Mouse (Mus musculus) kidney, adult 9 months (tissue): ENCODE measurements around the gene Nin.

ENCODE experiments used
- DNase-seq: peaks from one replicate; pipeline ENCODE4 v3.0.0; 2022

Nin gene

DNA sequence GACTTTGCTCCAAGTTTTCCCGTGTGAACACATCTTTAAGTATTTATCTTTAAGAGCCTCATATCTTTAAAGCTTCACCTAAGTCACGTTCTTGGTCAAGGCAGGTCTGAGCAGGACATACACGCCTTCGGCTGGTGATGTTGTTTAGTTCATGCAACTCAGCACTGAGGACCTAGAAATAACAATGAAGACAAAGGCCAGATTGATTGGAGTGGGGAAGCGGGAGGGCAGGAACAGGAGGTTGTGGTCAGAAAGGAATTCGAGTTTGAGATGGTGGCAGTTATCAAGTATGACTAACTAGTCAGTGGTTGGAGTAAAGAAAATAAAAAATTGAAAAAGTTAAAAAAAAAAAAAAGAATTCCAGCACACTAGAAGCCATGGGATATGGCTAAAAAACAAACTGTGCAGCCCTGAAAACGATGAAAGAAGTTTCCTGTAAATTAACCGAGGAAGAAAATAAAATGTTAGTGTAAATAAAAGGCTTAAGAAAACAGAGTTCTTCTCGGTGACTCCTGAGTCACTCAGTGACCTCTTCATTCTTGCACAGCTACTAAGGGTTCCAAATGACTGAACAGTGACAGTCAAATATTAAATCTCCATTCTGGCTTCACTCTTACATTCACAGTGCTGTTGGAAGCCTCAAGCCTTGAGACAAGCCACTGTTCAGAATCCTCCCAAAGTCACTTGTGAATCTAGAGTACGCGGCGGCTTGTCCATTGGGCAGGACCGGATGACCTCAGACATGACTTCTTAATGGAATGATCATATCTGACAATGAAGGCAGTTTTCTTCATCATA, 115.1 kb downstream of the Nin start:
- DNase-seq: peak; percentile 31

DNA sequence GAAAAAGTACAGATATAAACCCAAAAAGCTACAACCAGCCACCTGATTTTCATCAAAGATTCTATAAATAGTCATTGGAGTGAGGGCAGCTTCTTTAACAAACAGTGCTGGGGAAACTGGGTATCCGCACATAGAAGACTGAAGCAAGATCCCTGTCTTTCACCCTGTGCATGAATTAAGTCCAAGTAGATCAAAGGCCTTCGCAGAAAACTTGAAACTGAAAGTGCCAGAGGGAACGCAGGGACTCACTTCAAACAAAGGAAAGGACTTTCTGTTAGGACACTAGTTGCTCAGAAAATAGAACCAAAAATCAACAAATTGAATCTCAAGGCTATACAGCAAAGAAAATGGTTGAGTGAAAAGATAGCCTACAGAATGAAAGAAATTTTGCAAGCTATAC, 118.1 kb downstream of the Nin start:
- DNase-seq: no peak

GRCm38 (mm10) chr12:69986786-69987497, 126.6 kb downstream of the Nin start, which contains the start of gene Sav1:
Gene Sav1 (minus strand): TSS chr12:69987002.
- DNase-seq: peak; percentile 89

- DNase-seq: peak; percentile 19
These were observed 127.2 kb downstream of the Nin start for GRCm38 (mm10) chr12:69986241-69986762.

- DNase-seq: no peak
These were observed 128.0 kb downstream of the Nin start for GRCm38 (mm10) chr12:69985546-69985945.

DNA sequence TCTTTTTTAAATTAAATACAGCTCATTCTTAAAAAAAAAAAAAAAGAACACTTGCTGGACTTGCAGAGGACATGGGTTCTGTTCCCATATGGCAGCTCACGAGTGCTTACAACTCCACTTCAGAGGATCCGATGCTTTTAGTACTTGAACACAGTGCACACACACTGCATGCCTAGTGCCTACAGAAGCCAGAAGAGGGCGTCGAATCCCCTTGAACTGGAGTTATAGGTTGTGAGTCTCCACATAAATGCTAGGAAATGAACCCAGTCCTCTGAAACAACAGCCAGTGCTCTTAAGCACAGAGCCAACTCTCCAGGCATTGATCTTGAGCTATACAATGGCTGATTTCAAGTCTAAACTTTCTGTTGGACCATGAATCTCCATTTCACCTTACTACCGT, 130.6 kb downstream of the Nin start:
- peak; percentile 27 for DNase-seq

DNA sequence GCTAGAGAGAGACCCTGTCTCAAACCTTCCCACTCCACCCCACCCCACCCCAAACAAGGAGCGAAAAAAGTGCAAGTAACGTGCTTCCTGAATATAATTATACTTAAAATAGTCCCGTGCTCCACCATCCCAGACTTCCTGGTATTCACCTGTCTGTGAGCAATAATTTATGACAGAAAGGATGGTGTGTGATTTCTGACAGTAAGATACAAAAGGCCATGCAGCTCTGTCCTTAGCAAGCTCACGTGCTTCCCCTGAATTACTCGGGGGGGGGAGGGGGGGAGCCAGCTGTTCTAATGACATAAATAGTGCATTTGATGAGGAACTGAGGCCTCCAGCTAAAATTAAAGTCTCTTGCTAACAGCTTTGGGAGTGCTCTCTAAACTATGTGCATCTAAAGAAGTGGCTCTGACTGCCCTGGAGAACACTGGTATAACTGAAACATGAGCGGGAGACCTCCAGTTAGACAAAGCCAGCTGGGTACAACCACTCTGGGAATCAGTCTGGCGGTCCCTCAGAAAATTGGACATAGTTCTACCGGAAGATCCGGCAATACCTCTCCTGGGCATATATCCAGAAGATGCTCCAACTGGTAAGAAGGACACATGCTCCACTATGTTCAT, 136.0 kb downstream of the Nin start:
- peak; percentile 54 for DNase-seq

GRCm38 (mm10) chr12:69976688-69977087, 136.8 kb downstream of the Nin start:
- DNase-seq: no peak

DNA sequence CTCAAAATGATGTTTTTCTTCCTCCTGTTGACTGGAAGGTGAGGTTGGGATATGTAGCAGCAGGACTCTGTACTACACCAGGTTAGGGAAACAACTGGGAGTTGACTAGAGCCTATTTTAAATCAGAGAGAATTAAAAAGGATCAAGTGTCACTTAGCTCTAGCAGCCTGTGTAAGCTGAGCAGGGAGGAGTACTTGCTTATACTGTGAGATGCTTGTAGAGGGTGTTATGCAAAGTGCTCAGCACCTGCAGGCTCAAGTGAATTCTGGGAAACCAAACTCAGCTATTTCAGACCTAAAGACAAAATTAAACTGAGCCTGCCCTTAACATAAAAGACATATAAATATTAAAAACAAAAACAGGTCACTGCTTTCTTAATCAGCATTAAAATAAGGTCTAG, 139.9 kb downstream of the Nin start:
- no peak for DNase-seq

DNA sequence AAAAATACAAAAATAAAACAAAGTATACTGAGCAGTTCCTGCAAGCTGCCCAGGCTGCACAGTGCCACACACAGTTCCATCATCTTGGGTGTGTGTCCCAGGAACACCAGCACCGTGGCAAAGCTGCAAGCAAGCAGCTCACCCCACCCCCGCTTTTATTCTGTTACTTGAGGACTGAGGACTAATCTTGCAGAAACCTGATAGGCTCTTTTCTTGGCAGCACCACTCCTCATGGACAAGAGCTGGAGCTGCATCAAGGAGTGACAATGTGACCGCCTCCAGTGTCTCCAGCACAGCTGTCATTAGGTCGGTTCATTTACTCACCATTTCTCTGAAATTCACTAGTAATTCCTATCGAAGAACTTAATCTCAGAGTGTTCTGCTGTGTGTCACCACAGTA, 145.4 kb downstream of the Nin start:
- DNase-seq: no peak

GRCm38 (mm10) chr12:69967112-69967511, 146.4 kb downstream of the Nin start:
- DNase-seq: no peak

DNA sequence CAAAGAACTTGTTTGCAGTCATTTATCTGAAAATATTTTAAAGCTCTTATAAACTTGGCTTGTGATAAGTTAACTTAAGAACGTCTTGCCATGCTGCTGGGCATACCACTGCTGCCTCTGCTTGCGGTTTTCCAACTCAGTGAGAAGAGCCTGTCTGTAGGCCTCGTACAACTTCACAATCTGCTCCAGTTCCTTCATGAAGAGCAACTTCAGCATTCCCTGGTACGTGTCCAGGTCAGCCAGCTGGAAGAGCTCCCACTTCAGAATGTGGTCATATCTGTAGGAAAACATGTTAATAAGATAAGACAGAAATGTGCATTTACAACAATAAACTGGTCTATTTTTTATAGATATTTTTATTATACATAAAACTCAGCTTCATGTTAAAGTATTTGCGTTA, 147.4 kb downstream of the Nin start:
- DNase-seq: peak; percentile 29

DNA sequence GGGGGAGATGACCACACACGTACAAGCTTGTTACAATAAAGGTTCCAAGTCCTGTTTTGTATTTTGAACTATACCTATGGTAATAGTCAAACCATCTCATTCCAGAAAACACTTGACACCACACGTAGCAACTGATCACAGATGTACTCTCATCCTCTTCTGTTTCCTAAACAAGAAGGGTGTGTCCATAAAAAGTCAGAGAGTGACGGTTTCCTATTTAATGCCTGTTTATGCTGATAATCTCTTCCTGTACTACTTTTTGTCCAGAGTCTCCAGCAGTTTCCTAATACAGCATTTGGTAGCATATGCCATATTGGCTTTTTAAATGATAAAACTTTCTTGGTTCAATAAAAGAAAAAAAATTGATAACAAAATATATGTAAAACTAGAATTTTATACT, 147.9 kb downstream of the Nin start:
- DNase-seq: no peak

- no peak for DNase-seq
These were observed 150.4 kb downstream of the Nin start for GRCm38 (mm10) chr12:69963141-69963540.

DNA sequence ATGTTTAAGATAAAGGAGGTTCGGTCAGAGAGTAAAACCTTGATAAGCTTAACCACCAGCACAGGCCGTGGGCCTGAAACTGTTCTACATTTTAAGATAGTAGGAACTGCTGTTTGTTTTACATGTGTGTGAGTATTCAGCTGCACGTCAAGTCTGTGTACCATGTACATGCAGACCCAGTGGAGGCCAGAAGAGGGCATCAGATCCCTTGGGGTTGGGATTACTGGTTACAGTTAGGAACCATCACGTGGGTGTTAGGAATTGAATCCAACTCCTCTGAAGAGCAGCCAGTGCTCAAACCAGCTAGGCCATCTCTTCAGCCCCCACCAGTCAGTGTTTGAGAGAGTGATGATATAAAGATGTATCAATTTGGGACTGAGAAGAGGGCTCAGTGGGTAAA, 151.0 kb downstream of the Nin start:
- peak; percentile 83 for DNase-seq
